Mouse (Mus musculus) testis, postnatal 10 days (tissue): ENCODE measurements around the gene Frem1.

Experiments used
- DNase-seq: peaks from one replicate; pipeline ENCODE4 v3.0.0; 2021; ENCODE audit warnings: low spot score

Gene Frem1

GRCm38 (mm10) chr4:82870931-82871330, 181.2 kb downstream of the Frem1 start:
- DNase-seq = no peak

GRCm38 (mm10) chr4:82867731-82868445, 184.3 kb downstream of the Frem1 start:
- DNase-seq = no peak

- DNase-seq = no peak
Measured at GRCm38 (mm10) chr4:82867111-82867510, 185.0 kb downstream of the Frem1 start.

GRCm38 (mm10) chr4:82864974-82865699, 187.0 kb downstream of the Frem1 start:
- DNase-seq = no peak

- no peak for DNase-seq
Measured at GRCm38 (mm10) chr4:82863316-82863715, 188.8 kb downstream of the Frem1 start.

GRCm38 (mm10) chr4:82861451-82861850, 190.7 kb downstream of the Frem1 start:
- no peak for DNase-seq

- no peak for DNase-seq
Measured at GRCm38 (mm10) chr4:82860566-82860965, 191.6 kb downstream of the Frem1 start.

- DNase-seq = peak; percentile 84
Measured at GRCm38 (mm10) chr4:82859131-82860125, 192.7 kb downstream of the Frem1 start, which contains the start of gene Zdhhc21. Zdhhc21 (minus strand) TSS chr4:82859958.

GRCm38 (mm10) chr4:82858431-82859010, 193.6 kb downstream of the Frem1 start:
- no peak for DNase-seq

GRCm38 (mm10) chr4:82856986-82857385, 195.2 kb downstream of the Frem1 start:
- no peak for DNase-seq

GRCm38 (mm10) chr4:82853809-82854208, 198.3 kb downstream of the Frem1 start:
- no peak for DNase-seq

- DNase-seq = no peak
Measured at GRCm38 (mm10) chr4:82848552-82849234, 203.4 kb downstream of the Frem1 start.
